Mouse (Mus musculus) adrenal gland, adult 8-10 months (tissue): Measurements from ENCODE around the gene Sh3bgrl. TPM values are rescaled to one million over a fixed set of nuclear protein-coding genes. Genes with fewer than 3 reads are reported as not detected.

Experiments used
- total RNA-seq, 4 experiments: library from RNA; stranded (reverse); gene quantifications; 2 replicates each; pipeline ENCODE4 v1.2.4; 2022

The Sh3bgrl gene
- total RNA-seq, 4 experiments from 2014 or later, result 84.8 to 157 (median 120) TPM

Other genes starting within 250 kb of the Sh3bgrl start
- gene Hmgn5, start 82.0 kb upstream of the Sh3bgrl start, total RNA-seq, result 10 to 100 TPM in 1 of 4 experiments, 1 to 10 TPM in 3; 7.0 to 15.0 (median 8.2) TPM
- gene Gm6377, start 101.4 kb downstream of the Sh3bgrl start, total RNA-seq, result under 1 TPM; 0.31 to 0.92 (median 0.38) TPM